Mouse (Mus musculus): Measurements from ENCODE around the gene Arhgdig.
"Not testable (repeated sequence)": the region's sequence is repeated elsewhere in the genome, so short reads cannot be mapped to it uniquely, and the experiment has no call there.

The Arhgdig gene

DNA sequence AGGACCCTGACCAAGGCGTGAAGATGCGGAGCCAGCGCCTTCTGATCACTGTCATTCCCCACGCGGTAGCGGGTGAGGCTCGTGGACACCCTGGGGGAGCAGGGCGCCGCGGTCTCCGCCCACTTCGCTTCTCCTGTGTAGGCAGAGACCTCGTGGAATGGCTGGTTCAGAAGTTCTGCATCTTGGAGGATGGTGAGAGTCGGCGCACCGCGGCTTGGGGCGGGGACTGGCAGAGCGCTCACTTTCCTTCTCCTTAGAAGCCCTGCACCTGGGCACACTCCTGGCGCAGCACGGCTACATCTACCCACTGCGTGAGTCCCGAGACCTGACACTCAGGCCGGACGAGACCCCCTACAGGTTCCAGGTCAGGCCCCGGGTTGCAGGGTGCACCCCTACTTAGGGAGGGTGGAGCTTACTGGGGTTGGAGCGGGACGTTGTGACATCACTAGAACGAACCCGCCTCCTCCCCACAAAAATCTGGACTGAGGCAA lies 4.2 kb downstream of the Arhgdig start:
- peak; percentile 34 for DNase-seq

DNA sequence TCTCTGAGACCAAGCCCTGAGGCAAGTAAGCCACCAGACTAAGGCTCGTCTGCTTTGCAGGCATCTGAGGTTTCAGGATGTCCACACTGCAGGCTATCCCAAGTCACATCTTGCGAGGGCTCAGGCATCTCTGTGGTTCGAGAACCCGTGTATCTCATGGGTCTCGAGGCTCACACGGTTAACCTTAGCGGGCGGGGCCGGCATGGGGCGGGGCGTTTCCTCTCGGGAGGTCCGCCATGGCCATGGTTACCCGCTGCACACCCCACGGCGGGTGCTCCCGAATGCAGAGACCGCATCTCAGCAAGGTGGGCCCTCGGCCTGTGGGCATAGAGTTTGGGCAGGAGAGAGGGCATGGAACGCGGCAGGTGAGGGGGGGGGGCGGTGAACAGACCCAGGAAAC lies 4.8 kb downstream of the Arhgdig start, which contains the start of gene Rgs11:
Rgs11 (plus strand) TSS at position 215 of the 400 bp plus-strand sequence.
- peak; percentile 28 for DNase-seq

DNA sequence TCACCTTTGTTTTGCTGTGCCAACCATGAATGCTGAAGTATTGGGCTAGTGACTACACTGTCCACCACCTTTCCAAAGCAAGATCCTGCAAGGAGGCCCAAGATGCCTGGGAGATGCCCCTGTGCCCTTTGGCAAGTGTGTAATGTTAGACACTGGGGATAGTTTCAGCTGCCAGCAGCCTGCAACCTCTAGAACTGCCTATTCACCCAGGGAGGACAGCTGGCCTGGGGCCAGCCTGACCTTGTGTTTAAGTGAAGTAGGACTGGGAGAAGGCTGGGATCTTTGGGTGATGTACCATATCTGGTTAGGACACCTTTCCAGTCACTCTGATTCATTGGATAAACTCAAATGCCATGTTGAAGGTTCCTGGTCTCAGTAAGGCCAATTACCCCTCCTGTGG lies 5.6 kb downstream of the Arhgdig start:
- peak; percentile 12 for DNase-seq

DNA sequence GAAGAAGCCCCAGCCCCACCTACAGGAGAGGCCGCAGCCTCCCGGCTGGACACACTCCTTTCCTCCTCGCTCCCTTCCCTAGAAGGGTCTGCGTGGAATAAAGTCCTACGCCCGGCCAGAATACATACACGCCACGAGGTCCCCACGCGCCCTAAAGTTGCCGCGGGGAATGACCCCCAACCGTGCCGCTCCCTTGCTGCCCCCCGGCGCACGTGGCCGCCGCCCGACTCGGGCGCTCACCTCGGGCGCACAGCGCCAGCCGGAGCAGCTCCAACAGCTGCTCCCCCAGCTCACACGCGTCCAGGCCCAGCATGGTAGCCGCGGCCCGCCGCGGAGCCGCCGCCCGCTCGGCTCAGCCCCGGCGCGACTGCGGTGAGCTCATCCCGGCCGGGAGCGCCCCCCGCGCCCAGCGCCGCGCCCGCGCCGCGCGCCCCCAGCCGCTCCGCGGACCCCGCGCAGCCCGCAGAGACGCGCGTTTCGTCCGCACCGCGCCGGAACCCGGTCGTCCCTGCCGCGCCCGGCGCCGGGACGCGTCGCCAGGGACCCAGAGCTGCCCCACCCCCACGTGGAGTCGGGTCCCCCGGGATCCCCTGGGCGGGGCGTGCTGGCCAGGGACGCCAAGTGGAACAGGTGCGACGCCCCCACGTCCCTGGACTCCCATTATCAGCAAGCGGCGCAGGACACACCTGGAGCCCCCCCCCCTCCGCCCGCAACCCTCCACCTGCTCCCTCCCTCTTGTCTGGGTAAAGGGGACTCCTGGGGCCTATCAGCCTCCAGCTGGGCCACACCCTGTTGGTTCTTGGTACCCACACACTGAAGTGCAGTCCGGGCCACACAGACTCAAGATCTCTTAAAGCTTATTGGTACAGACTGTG lies 6.5 kb downstream of the Arhgdig start:
- DNase-seq = peak; percentile 69

DNA sequence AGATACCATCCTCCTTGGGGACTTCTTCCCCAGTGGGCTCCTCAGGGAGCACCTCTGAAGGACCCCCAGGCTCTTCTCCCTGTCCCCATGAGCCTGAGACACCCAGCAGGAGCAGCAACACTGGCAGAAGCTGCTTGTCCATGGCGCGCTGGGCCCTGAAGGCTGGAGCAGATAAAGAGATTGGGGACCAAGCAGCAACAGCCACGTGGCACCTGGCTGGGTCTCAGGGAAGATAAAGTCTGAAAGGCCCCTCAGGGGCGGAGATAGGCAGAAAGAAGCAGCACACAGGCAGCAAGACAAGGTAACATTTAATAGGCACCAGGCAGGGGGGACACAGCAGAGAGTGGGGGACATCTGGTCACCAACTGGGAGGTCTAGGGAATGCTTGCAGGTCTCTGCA lies 8.7 kb downstream of the Arhgdig start, which contains the start of gene Pdia2:
Pdia2 (minus strand) TSS at position 196 of the 400 bp plus-strand sequence.
- DNase-seq = no peak

DNA sequence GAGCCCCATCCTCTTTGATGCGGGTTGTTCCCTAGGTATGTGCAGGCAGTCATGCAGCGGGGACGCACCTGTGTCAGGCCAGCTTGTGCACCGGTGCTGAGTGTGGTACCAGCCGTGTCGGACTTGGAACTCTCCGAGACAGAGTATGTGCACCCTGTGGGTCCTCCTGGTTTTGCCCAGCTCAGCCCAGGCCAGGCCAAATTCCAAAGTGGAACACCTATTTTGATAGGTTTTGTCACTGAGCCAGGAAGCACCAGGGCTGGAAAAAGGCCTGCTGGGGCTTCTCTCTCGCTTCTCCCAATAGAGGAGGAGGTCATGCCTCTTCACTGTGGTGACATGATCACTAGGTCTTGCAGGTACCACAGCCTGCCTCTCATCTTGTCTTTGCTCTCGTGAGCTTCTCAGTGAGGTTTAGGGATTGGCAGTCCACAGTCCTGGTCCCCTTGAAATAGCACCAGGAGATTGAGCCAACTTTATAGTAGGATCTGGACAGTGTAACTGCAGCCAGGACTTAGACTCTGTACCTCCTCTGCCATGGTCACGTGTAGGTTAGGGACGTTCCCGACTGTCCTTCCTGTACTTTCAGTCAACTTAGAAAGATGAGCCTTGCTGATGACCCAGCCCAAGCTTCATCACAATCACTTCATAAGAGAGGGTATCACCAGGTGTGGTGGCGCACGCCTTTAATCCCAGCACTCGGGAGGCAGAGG lies 14.9 kb downstream of the Arhgdig start:
- DNase-seq = no peak

DNA sequence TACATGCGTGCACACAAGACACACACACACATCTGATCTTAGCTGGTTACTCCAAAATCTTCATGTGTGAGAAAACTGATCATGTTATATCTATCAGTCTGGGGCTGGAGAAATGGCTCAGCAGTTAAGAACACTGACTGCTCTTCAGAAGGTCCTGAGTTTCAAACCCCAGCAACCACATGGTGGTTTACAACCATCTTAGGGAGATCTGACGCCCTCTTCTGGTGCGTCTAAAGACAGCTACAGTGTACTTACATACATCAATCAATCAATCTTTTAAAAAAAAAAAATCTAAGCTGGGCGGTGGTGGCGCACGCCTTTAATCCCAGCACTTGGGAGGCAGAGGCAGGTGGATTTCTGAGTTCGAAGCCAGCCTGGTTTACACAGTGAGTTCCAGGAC lies 16.1 kb downstream of the Arhgdig start:
- DNase-seq = not testable (repeated sequence)

DNA sequence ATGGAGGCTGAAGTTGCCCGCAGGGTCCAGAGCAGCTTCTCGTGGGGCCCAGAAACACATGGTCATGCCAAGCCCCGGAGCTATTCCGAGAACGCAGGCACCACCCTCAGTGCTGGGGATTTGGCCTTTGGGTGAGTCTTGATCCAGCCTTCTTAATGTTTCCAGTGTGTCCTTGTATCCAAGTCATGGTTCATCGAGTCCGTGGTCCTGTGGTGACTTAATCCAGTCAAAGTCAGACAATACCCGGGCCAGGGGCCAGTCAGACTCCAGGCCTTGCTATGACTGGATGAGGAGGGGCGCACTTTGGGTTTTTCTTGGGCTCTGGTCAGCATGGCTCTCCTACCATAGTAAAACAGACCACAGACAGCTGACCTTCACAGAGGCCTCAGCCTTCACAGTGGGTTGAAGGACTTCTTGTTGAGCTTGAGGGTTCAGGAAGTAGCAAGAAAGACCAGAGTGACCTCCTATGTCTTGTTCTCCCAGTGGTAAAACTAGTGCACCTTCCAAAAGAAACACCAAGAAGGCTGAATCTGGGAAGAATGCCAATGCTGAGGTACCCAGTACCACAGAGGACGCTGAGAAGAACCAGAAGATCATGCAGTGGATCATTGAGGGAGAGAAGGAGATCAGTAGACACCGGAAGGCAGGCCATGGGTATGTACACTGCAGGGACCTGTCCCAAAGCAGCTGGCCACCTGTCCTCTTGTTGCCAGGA lies 19.3 kb downstream of the Arhgdig start:
- no peak for DNase-seq

DNA sequence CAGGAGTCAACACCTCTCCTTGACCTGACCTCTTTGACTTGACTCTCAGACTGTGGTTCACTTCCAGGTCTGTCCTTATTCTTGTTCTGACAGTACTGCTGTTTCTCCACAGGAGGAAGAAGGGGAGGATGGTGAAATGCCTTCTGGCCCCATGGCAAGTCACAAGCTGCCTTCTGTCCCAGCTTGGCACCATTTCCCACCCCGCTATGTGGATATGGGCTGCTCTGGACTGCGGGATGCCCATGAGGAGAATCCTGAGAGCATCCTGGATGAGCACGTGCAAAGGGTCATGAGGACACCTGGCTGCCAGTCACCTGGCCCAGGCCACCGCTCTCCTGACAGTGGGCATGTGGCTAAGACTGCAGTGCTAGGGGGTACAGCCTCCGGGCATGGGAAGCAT lies 20.0 kb downstream of the Arhgdig start:
- DNase-seq = no peak

DNA sequence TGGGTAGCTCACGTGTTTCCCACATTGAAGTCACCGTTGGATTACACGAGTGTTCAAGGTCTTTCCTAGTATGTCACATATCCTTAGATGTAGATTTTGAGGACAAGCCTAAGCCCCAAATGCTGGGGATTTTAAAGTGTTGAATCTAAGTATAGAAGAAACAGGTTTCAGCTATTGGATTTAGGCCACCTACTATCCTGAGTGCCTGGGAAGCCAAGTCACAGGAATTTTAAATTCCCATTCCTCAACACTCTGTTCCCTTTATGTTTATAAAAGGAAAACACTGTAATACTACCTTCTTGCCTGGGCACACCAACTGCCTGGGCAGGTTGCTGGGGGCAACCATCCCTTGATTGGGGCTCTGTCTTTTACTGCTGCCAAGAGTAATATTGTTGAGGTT lies 26.4 kb downstream of the Arhgdig start:
- DNase-seq = no peak

DNA sequence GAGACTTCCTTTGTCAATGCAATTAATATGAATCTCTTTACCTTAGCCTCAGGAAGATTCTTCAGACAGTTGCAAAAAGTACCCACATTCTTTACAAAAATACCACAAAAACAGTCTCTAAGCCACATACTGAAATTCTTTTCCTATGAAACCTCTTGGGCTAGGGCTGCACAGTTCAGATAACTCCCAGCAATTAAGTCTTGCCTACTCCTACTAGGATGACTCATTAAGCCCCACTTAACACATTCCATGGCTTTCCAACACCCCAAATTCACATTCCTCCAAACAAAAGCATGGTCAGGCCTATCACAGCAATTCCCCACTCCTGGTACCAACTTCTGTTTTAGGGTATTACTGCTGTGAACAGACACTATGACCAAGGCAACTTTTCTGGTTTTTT lies 29.0 kb downstream of the Arhgdig start:
- no peak for DNase-seq

DNA sequence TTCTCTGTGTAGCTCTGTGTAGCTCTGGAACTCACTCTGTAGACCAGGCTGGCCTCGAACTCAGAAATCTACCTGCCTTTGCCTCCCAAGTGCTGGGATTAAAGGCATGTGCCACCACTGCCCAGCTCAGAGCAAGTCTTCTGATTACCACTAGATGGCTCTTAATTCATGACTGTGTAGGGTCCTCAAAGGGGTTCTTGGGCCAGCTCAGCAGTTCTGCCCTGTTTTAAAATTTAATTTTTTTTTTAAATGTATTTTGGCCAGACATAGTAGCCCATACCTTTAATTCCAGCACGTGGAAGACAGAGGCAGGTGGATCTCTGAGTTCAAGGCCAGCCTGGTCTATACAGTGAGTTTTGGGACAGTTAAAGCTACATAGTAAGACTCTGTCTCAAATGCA lies 32.3 kb downstream of the Arhgdig start:
- not testable (repeated sequence) for DNase-seq

DNA sequence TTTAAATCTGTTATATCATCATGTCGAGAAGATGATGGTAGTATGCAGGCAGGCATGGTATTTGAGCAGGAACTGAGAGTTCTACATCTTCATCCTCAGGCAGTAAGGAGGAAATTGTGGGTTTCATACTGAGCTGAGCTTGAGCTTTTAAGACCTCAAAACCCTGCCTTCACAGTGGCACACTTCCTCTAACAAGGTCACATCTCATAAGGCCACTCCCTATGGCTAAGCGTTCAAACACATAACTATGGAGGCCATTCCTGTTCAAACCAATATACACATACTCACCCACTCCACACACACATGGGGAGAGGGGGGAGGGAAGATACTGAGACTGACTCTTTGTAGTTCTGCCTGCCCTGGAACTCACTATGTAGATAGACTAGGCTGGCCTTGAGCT lies 39.5 kb downstream of the Arhgdig start:
- DNase-seq = no peak

DNA sequence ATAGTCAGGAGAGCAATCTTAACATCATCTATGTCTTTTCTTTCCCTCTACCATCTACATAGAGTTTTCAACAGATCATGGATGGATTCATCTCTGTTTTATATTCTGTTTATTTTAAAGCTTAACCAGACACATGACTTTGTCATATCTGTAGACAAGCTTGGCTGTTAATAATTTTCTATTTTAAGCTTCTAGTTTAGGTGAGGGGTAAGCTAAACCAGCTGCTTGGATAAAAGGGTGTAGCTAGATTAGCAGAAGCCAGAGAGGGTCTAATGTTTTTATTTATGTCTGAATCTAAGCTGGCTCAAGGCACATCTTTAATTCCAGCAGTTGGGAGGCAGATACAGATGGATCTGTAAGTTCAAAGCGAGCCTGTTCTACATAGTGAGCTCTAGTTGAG lies 44.9 kb downstream of the Arhgdig start:
- no peak for DNase-seq

DNA sequence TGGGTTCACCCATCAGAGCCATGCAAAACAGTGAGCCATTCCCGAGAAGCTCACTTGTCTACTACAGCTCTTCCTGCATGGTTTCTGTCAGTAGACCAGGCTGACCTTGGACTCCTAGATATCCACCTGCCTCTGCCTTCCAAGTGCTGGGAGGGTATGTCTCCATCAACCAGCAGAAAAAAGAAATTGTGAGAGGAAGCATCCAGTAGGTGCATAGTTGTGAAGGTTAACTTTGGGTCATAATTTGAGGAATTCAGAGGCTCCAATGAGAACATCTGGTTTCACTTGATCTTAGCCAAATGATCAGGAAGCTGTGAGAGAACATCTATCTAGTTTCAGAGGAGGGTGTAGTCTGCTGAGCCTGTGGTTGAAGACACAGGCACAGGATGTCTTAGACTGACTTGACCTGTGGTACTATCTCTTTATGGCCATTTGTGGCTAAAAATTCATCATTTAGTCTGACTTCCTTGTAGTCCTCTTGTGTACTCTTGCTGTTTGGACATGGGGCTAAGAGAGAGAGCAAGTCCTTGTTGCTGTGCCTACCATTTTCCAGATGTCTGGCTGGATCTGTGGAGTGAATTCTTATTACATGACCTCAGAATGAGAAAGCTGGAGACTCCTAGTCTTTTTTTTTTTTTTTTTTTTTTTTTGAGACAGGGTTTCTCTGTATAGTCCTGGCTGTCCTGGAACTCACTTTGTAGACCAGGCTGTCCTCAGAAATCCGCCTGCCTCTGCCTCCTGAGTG lies 55.5 kb downstream of the Arhgdig start:
- no peak for DNase-seq

Data from retina, postnatal 1 day (tissue).